Mouse (Mus musculus) adrenal gland, postnatal 4 days (tissue): ENCODE data around the gene Casp8. TPM values are rescaled to one million over a fixed set of nuclear protein-coding genes. Genes with fewer than 3 reads are reported as not detected.
"Not testable (repeated sequence)": the region's sequence is repeated elsewhere in the genome, so short reads cannot be mapped to it uniquely, and the experiment has no call there.

ENCODE experiments used
- DNase-seq, 2 experiments: peaks; one replicate each; pipeline ENCODE4 v3.0.0; 2021 to 2022; ENCODE audit warnings: low spot score in 2 of 2, mixed read lengths in 2 of 2
- long read RNA-seq, 2 experiments: library from polyadenylated mRNA; stranded (forward); transcript quantifications; one replicate each; pipeline ENCODE4 v2.0.0; 2021
- total RNA-seq, 2 experiments: library from RNA; stranded (reverse); gene quantifications; 2 replicates each; pipeline ENCODE4 v1.2.3; 2021

Gene Casp8
- 10 to 100 TPM; 25.6 to 29.8 TPM for total RNA-seq
- long read RNA-seq, experiment 1, transcript Casp8-201 (9 exons, 2,585 nt) = major isoform, 11 of 15 reads
- long read RNA-seq, experiment 1, partial matches to known transcripts = 2 of 15 reads
- long read RNA-seq, experiment 1, other reads (novel, unspliced or antisense) = 0 of 15 reads
- long read RNA-seq, experiment 2, transcript Casp8-201 (9 exons, 2,585 nt) = major isoform, 26 of 40 reads
- long read RNA-seq, experiment 2, partial matches to known transcripts = 4 of 40 reads
- long read RNA-seq, experiment 2, other reads (novel, unspliced or antisense) = 8 of 40 reads

- DNase-seq = peak in 1 of 2 experiments; percentile 28
Observed at GRCm38 (mm10) chr1:58795291-58796058, at the start of gene Casp8. Gene Casp8, plus strand, starts transcription at chr1:58795374.

DNA sequence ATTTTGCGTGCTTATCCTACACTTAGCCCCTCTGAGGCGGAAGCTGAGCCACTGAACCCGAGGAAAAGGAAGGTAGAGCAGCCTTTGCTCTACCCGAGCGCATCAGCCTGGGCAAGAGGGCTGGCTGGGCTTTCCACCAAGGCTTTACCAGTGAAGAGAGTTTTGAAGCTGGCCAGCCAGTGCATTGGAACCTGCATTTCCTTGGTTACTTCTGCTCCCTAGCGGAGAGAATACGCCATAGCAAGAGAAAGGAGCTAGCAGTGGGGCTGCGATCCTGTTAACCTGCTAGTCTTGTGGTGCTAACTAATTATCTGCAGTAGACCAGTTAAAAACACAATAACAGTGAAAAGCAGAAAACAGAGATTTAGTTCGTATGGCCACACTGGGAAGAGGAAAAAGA lies 48.3 kb upstream of the Casp8 start:
- no peak for DNase-seq

- DNase-seq = no peak
Observed at GRCm38 (mm10) chr1:58759451-58759850, 35.7 kb upstream of the Casp8 start.

- no peak for DNase-seq
Observed at GRCm38 (mm10) chr1:58760581-58760980, 34.6 kb upstream of the Casp8 start.

GRCm38 (mm10) chr1:58761391-58762275 lies 33.5 kb upstream of the Casp8 start:
- not testable (repeated sequence) for DNase-seq

DNA sequence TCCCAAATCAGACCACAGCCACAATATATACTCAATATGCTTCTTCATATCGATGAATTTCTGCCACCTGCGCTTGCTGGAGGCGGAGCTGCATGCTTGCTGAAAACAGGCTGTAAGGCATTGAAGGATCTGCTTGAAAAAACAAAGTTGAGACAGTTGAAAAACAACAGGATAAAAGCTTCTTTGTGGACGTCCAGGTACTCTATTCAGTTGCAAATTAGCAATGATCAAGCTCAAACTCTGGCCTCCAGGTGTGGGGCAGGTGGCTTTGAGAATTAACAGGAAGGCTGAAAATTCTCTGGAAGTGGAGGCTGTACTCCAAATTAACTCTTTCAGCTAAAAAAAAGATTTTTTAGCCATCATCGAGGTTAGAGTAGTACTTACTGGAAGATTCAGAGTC lies 32.6 kb upstream of the Casp8 start:
- DNase-seq = no peak

- not testable (repeated sequence) for DNase-seq
Observed at GRCm38 (mm10) chr1:58766446-58766845, 28.7 kb upstream of the Casp8 start.

GRCm38 (mm10) chr1:58769136-58769535 lies 26.0 kb upstream of the Casp8 start:
- DNase-seq = no peak

- no peak for DNase-seq
Observed at GRCm38 (mm10) chr1:58769701-58770100, 25.5 kb upstream of the Casp8 start.

- no peak for DNase-seq
Observed at GRCm38 (mm10) chr1:58770111-58770720, 25.0 kb upstream of the Casp8 start.

GRCm38 (mm10) chr1:58772084-58772483 lies 23.1 kb upstream of the Casp8 start:
- DNase-seq = no peak

DNA sequence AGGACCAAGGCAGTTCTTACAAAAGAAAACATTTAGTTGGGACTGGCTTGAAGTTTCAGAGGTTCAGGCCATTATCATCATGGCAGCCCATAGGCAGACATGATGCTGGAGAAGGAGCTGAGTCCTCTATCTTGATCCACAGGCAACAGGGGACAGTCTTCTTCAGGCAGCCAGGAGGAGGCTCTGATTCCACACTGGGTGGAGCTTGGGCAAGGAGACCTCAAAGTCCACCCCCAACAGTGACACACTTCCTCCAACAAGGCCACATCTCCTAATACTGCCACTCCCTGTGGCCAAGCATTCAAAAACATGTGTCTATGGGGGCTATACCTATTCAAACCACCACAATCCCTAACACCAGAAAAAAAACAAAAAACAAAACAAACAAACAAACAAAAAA lies 21.9 kb upstream of the Casp8 start:
- DNase-seq = no peak

GRCm38 (mm10) chr1:58773905-58774304 lies 21.3 kb upstream of the Casp8 start:
- no peak for DNase-seq

DNA sequence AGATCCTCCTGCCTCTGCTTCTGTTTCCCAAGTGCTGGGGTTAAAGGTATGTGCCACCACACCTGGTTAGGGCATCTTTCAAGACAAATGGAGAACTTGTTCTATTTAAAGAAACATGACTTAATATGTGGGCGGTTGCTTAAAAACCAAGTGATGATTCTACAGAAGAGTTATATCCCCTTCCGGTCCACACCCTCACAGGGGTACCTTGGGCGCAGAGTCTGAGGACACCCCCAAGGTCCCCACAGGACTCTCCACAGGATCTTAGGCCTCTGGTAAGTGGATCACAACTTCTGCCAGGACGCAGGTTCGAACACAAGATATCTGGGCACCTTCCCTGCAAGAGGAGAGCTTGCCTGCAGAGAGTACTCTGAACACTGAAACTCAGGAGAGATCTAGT lies 19.8 kb upstream of the Casp8 start:
- DNase-seq = no peak

DNA sequence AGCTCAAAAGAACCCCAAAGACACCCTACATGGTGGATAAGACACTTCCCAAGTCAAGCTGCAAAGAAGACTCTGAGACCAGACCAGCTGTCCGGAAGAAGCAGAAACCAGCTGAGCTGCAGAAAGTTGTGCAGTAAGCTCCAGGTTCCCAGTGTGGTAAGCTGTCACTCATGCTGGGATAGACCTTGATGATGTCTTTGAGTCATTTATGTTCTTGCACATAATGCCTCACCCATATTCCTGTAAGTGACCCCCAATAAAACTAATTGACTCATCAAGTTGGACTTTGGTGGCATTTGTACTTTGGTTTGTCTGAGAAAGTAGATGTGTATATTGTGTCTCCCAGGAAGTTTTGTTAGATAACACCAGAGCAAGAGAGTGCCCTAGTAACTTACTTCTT lies 17.6 kb upstream of the Casp8 start:
- DNase-seq = no peak

GRCm38 (mm10) chr1:58778226-58778625 lies 16.9 kb upstream of the Casp8 start:
- no peak for DNase-seq

- DNase-seq = no peak
Observed at GRCm38 (mm10) chr1:58786276-58786675, 8.9 kb upstream of the Casp8 start.

DNA sequence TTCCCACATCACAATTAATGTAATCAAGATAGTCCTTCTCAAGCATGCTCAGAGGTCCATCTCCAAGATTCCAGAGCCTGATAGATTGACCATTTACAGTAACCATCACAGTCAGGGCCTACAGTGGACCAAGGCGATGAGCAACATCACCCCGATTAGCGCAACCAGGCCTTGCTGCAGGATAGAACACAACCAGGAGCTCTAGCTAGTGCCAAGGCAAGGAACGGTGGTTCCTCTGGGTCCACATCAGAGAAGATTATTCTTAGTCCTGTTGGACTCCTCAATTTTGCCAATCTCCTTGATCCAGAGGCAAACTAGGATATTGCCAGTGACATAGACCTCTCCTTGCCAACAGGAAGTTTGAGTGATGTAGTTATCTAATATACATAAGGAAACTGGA lies 6.8 kb upstream of the Casp8 start:
- no peak for DNase-seq

GRCm38 (mm10) chr1:58794705-58795104 lies 469 bp upstream of the Casp8 start:
- no peak for DNase-seq

GRCm38 (mm10) chr1:58796059-58796363 lies 837 bp downstream of the Casp8 start:
- no peak for DNase-seq

DNA sequence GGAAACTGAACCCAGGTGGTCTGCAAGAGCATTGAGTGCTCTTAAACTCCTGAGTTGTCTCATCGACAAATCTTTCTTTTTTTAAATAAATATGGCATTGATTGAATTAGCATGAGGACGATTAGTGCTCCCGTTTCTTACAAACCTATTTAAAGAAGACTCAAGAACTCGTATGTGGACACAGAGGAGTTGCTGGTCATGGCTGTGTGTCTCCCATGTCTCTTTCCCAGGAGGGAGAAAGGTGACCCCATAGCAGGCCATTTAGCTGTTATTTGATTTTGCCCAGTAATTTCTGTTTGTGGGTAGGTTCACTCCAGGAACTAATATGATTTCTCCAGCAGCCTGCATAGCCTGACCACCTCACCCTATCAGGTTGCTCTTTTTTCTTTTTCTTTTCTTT lies 1.7 kb downstream of the Casp8 start:
- no peak for DNase-seq
